Mouse (Mus musculus) urinary bladder, postnatal 25 days (tissue): Measurements from ENCODE around the gene Isl1.
A peak's percentile ranks its signal among the peaks of the same experiment; 100 is the strongest.

ENCODE experiments used
- DNase-seq: peaks from one replicate; pipeline ENCODE4 v3.0.0; 2022; ENCODE audit warnings: low spot score

Gene Isl1

DNA sequence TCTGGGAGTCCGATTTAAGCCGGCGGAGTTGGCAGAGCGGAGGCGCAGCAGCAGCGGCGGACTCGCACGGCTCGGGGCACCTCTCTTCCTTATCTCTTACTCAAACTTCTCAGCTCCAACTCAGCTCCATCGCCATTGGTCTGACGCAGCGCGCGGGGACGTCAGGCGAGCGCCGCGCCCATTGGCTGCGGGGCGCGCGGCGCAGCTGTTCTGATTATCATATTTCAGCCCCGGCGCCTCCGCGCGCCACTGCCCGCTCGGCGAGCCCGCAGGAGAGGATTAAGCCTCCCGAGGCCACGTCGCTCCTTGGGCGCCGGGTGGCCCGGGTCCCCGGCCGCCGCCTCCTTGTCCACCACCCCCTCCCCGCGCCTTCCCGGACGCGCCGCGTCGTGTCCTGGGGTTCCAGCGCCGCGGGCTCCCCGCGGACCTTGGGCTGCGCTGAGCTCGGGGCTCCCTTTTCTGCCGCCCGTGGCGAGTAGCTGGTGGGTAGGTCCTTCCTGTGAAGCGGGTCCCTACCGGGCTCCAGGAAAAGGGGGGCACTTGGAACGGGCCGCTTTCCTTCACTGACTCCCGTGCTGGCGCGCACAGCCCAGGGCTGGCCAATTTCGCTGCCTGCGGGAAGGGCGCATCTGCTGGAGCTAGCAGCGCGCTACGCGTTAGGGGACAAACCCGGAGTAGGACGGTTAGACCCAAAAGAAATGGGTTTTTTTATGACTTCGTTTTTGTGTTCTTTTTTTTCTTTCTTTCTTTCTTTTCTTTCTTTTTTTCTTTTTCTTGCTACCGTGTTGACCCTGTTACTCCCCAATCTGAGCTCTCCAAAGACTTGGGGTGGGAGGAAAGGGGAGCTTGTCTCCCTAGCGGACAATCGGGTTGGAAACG is at the start of gene Isl1:
TSS of gene Isl1 (minus strand) at position 106 of the 879 bp plus-strand sequence.
- DNase-seq, result peak; percentile 63

DNA sequence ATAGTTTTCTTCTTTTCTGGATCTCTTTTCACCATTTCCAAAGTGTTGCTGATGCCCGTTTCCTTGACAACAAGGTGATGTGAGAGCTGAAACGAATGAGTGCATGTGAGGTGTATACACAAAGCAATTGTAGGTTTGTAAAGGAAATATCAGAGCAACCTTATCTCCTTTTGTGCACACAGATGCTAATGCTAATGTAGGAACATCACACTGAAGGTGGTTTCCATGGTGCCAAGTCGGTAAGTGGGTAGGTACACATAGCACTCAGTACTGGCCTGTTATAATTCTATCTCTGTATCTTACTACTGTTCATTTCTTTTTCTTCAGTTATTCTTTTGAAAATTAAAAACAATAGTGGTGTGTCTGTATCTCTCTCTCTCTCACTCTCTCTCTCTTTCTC is 26.3 kb upstream of the Isl1 start:
- DNase-seq, result no peak

DNA sequence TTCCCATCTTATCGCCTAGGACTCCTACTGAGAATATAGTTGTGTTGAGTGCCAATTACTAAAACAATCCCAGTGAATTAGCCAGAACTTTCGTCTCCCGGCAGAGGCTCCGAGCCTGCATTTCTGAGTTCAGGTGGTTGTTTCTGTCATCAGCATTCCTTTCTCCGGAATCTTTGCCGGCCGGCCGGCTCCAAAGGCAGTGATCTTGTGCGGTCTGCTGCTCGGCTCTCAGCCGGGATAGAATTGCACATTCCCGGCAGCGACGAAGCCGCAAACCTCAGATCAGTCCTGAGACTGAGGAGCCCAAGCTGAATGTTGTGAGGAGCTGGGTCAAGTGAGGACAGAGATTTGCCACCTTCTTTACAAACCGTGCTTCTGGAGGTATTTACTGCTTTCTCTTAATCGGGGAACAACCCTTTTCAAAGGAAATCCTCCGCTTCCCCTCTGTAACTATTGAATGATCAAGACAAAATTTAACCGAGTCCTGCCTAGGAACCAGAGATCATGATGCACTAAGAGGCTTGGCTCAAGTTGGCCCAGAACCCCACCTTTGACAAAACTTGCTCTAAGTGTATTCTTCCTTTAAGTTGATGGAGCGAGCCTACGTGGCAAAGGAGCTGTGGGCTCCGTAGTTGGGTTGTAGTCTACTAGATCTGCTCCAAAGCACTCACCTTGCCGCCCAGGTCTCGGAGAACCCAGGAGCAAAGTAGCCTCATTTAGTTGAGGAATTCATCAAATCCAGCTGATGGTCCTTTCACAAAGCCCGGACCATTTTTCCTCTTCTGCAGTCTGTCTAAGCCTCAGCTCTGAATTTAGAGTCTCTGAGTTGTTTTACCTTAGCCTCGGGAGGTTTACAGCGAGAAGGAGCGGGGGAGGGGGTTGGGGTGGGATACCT is 4.4 kb upstream of the Isl1 start:
- DNase-seq, result no peak

DNA sequence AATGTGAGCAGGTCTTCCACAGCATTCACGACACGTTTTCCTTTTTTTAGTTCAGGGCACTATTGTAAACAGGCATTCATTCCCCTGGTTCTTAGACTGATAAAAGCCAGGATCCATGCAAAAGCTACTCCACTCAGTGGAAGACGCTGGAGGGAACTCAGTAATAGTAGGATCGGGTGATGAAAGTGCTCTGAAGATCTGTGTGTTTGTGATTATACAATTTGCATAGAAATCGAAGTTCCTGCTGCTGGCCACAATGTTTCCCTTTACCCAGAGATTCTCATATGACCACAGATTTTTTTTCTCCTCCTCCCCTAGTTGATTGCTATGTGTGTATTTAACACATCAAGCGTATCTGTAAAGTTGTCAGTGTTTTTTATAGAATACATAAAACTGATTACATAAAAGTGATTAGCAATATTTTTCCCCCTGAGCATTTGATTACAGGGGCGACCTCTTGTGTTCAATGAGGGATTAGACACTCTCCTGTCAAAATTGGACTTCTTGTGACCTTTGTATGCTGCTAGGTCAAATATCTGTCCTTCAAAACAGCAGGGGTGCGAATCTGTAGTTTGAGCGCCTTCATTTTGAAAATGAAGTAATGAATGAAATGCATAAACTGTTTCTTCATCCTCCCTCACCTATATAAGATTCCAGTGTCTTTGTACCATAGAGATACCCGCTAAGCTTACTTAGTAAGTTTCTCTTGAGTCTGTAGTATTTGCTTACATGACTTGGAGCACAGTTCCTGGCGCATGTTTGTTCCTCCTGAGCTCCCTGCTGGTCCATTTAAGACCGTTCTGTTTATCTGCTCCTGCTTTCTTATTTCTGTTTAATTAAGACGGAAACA is 2.6 kb upstream of the Isl1 start:
- DNase-seq, result no peak

DNA sequence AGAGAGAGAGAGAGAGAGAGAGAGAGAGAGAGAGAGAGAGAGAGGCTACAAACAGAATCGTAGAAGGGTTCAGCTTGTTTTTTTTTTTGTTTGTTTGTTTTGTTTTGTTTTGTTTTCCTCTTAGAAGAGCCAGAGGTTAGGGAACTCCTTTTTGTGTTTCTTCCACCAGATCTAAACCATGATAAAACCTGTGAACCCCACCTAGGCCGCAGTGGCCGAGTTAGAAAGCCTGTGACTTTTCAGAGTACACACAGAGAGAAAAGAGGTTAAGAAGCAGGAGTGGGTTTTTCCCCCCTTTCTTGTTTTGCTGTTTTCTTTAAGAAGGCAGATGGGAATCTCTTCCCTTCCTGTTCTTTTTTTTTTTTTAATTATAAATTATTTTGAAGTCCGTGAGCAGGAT is 1.5 kb upstream of the Isl1 start:
- no peak for DNase-seq

DNA sequence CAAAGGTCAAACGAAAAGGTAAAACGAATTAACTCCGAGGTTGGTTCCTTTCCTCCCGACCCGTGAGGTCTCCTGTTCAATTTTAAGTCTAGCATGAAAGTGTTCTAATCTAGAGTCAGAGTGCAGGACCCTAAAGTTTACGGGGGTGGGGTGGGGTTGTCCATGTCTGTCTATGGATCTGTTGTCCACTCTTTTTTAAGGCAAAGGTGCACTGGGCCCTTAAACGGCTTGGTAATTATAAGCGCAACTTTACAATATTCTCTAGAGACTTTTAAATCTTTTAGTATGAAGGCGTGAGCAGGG is 925 bp upstream of the Isl1 start:
- no peak for DNase-seq

DNA sequence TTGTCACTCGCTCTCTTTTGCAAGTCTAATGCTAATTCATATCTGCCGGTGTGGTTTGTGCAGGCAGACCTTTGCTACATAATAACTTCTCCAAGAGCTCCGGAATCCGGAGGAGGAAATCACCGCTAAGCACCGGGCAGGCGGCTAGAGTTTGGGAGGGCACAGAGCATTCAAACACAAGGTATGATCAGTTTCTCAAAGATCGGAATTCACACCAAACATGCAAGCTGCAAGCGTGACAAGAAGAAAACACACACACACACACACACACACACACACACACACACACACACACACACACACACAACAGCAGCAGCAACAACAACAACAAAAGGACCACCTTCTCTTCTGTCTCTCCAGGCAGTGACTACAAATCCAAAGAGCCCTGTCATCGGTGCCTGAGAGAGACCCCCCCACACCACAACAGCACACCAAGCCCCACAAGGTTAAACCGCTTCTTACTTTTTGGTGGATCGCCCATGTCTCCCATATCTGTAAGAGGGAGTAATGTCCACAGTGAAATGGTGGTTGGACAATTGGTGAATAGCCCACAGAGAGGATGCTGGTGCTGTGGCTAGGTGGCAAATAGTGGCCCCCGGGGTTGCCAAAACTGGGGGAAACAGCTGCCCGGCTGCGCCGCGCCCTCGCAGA is 431 bp downstream of the Isl1 start:
- no peak for DNase-seq

DNA sequence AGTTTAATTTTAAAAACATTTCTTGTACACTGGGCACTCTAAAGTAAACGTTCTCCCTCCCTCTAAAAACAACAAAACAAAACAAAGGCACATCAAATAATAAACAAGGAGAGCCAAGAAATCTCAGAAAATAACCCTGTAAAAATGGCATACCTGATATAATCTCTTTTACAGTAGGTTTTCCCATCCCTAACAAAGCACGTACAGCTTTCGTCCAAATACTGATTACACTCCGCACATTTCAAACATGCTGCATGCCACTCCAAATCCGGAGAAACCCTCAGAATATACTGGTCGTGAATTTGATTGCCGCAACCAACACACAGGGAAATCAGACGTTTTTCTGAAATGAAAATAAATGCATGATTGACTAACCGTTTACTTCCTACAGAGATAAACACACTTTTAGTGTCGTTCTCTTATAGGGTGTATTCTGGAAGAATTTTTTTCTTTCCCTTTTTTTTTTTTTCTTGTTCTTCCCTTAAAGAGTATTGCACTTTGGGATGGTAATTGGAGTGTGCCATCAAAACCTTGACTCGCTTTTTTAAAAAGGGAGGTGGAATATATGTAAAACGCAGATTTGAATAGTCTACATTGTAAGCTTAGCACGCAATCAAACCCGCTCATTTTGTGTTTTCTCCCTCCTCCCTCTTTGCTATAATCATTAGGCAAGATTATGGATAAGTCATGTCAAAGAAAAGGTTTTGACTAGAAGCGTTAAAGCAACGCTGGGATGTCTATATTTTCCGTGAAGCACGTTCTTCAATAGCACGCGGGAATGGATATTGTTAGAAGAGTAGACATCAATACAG is 1.2 kb downstream of the Isl1 start:
- no peak for DNase-seq

DNA sequence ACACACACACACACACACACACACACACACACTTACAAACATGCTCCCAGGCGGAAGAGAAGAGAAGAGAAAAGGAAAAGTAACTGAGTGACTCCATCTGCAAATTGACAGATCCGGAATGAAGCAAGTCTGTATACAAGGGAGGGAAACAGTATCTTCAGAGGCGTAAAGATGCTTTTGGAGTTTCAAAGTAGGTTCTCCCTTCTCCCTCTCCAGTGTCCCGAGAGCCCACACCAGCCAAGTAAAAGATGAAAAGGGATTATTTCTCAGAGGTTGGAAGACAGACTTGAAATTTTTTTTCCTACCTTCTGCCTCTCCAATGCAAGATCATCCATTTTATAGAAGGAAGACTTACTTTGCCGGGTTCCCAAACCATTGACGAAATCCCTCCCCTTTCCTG is 2.9 kb downstream of the Isl1 start:
- no peak for DNase-seq

DNA sequence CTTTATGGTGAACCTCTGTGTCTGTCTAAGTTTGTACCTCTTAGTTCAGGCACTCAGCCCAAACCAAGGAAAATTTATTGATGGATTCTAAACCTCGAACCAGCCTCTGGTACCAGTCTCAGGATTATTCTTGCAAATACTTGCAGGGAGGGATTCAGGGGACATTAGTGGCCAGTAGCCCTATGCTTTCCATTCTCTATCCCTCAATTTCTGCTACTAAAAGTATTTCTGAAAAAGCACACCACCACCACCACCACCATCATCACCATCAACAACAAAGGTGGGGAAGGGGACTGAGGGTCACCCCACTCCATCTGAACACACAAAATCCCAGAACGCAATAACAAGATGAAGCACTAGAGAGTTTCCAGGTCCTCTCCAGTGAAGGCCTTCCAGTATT is 3.8 kb downstream of the Isl1 start:
- DNase-seq, result no peak

DNA sequence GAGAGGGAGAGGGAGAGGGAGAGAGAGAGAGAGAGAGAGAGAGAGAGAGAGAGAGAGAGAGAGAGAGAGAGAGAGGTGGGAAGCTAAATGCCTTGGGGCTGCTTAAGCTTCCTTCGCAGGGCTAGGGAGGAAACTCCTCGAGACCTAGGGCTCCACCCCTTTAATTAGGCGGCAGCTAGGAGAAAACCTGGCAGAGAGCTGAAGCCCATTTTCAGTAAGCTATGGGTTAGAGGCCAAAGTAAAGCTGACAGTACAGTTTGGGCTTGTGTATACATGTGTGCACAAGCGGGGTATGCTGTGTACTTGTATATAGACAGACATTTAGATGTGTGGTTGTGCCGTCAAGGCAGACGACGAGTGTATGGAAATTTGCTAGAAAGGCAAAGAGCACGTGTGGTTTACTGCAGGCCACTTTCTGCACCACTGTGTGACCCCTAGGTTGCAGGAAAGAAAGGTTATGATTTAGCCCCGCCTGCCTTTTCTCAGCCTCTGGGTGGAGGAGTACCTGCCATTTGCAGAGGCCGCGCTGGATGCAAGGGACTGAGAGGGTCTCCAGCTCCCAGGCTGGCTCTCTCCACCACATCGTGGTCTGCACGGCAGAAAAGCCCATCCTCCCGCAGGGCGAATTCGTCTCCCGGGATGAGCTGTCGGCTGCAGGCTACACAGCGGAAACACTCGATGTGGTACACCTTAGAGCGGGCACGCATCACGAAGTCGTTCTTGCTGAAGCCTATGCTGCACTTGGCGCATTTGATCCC is 4.6 kb downstream of the Isl1 start:
- DNase-seq, result no peak

DNA sequence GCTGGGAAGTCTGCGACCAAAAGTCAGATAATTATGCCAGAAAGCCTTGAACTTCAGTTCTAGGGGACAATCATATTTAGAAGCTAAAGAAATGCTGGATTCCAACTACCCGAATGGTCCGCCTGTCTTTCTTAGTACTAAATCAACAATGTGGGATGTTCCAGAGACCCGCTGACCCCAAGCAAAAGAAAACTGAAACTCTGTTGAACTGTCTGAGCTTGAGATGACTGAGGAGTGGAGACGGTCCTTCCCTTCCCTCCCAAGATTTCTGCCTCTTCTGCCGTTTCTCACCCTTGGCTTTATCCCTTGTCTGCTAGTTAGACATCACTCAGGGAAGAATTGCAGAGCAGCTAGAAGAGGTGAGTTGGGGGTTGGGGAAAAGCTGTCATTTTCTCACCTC is 5.7 kb downstream of the Isl1 start:
- DNase-seq, result no peak

DNA sequence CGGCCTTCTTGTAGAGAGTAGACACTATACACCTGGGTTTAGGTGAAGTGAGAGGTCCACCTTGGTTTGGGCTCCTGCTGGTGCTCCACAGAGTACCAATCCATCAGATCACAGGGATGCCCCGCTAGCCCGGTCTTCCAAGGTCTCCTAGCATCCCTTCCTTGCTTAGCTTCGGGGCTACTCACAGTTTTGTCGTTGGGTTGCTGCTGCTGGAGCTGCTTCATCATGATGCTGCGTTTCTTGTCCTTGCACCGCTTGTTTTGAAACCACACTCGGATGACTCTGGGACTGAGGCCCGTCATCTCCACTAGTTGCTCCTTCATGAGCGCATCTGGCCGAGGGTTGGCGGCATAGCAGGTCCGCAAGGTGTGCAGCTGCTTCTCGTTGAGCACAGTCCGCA is 6.6 kb downstream of the Isl1 start:
- no peak for DNase-seq

DNA sequence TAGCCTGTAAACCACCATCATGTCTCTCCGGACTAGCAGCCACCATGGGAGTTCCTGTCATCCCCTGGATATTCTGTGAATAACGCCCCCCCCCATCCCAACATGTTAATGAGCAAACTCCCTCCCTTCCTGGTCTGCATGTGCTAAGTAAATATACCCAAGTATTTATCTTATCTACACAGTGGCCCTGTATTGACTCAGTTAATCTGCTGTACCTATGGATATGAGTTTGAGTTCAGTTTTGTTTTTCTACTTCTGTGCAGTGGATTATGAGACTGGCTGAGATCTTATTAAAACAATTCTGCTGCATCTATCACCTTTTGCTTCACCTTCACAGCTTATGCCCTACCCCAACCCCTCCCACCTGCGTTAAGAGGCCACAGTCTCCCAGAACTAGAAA is 7.8 kb downstream of the Isl1 start:
- DNase-seq, result no peak

DNA sequence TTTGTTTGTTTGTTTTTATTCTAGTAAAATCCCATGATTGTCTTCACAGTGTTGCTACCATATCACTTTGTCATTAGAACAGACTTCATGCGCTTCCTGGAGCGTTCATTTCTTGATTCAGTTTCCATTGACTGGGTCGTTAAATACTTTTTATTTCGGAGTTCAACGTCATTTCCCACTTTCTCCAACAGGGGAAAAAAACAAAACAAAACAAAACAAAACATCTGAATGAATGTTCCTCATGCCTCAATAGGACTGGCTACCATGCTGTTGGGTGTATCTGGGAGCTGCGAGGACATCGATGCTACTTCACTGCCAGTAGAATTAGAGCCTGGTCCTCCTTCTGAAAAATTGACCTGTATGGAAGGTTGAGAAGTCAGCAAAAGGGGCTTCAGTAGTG is 10.2 kb downstream of the Isl1 start:
- no peak for DNase-seq

DNA sequence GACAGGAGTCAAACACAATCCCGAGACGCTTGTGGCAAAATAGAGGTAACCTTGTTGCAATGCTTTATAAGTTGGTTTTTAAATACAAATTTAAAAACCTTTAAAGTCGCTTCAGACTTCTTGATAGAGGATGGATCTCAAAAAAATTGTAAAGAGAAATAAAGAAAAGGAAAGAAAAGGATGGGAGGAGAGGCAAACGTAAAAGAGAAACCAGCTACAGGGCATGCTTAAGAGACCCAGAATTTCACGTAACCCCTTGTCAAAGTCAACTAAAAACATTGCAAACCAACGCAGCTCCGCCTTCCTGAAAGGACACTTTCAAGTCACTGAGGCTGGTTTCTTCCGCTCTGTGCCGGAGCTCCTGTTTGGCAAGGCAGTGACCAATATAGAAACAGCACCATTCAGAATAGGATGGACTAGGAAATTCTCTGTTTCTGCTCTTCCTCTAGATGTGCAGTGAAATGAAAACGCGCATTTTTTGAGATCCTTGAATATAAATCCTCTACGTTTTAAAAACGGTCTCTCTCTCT is 10.8 kb downstream of the Isl1 start:
- DNase-seq, result no peak

DNA sequence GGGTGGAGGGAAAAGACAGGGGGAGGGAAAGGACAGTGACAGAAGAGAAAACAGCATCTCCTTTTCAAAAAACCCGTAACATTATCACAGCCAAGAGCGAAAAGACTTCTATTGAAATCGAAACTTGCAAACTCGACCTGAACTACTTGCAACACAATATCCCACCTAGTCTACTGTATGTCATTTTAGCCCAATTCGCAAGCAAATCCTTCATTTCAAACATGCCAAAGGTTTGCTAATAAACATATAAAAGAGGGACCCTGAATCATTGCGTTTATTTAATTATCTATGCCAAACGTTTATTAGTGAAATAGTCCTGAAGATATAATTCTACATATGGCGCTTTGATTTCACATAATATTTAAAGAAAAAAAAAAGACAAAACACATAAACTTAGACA is 11.5 kb downstream of the Isl1 start:
- DNase-seq, result no peak

DNA sequence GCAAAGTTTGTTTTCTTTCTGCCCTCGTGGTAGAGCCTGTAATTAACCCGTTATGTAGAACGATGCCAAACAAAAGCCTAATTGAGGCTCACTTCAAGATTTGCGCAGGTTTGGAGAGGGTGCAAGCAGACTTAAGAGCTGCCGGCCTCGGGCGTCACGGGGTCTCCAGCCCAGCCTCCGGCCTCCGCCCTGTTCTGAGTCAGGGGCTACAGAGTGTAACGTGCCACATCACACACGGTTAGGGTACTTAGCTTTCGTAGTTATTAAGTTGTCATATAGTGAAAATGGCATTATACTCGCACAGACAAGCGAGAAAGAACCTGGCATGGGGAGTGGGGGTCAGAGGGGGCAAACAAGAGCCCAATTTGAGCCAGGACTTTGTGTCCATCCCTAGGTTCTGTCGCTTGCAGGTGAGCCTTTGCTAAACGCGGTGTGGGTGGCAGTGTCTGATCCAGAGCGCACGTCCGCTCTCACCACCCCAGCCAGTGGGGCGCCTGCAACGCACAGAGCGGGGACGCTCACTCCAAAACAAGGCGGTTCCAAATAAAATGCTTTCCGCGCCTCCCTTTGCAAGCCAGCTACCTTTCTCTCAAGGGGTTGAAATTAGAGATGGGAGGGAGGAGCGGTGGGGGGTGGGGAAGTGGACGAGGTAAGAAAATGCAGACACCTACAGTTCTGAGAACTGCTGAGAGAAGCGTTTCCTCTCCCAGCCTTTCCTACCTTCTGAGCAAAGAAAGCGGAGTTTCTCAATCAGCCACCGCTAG is 12.3 kb downstream of the Isl1 start:
- DNase-seq, result no peak

DNA sequence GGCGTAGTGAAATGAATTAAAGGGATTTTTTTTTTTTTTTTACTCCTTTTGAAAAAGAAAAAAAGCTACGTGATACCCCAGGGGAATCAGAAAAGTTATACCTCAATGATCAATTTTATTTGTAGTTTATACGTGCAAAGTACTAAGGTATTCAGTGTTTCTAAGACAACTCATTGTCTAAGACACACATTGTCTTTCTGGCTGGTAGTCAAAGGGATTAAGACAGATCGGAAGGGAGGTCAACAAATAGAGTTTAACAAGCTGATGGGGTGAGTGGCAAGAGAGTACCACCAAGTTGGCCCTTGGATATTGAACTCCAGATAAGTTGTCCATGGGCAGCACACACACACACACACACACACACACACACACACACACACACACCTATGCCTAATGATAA is 14.1 kb downstream of the Isl1 start:
- DNase-seq, result no peak
